Mouse (Mus musculus) hindbrain, embryonic 14.5 days (tissue): ENCODE measurements around the gene Acbd6. TPM values are rescaled to one million over a fixed set of nuclear protein-coding genes. Genes with fewer than 3 reads are reported as not detected.

Source experiments
- ATAC-seq: fragments of 200-750 bp; cut with Nextera tagmentation; 2 replicates; pipeline ENCODE4 v1.8.0; 2017; ENCODE audit warnings: moderate number of reproducible peaks, mild to moderate bottlenecking, moderate TSS enrichment, moderate library complexity; ENCODE audit not compliant: low FRiP score
- DNase-seq: peaks from one replicate; pipeline ENCODE4 v3.0.0-alpha.2; 2015; ENCODE audit warnings: low spot score
- H3K27ac ChIP-seq: fragments of 300-500 bp; sonication (generic); 2 replicates; pipeline ENCODE4 v1.5.1; 2014; ENCODE audit warnings: mild to moderate bottlenecking, moderate library complexity
- H3K27me3 ChIP-seq: fragments of 300-500 bp; sonication (generic); 2 replicates; pipeline ENCODE4 v1.6.1; 2014; ENCODE audit warnings: mild to moderate bottlenecking, low read length, mixed read lengths; ENCODE audit not compliant: control insufficient read depth, insufficient read depth
- H3K36me3 ChIP-seq: fragments of 300-500 bp; sonication (generic); replicated peaks from 2 replicates; pipeline ENCODE4 v1.6.1; 2014; ENCODE audit not compliant: control insufficient read depth, insufficient read depth
- H3K4me1 ChIP-seq: fragments of 300-500 bp; sonication (generic); replicated peaks from 2 replicates; pipeline ENCODE4 v1.6.1; 2014; ENCODE audit warnings: antibody characterized with exemption, low read length, mixed read lengths; ENCODE audit not compliant: control insufficient read depth, insufficient read depth
- H3K4me2 ChIP-seq: fragments of 300-500 bp; sonication (generic); replicated peaks from 2 replicates; pipeline ENCODE4 v1.6.1; 2014; ENCODE audit warnings: mild to moderate bottlenecking, moderate library complexity
- H3K4me3 ChIP-seq: fragments of 300-500 bp; sonication (generic); replicated peaks from 2 replicates; pipeline ENCODE4 v1.5.1; 2014; ENCODE audit warnings: mild to moderate bottlenecking, low read length
- H3K9ac ChIP-seq: fragments of 300-500 bp; sonication (generic); 2 replicates; pipeline ENCODE4 v1.6.1; 2014
- H3K9me3 ChIP-seq: fragments of 300-500 bp; sonication (generic); 2 replicates; pipeline ENCODE4 v1.6.1; 2016; ENCODE audit warnings: low read length; ENCODE audit not compliant: control insufficient read depth
- WGBS: fragments of 180-500 bp; shearing (Covaris S2); extraction: QIAGEN DNeasy Blood & Tissue Kit; methylation state at CpG from one replicate; pipeline ENCODE4 v1.1.7; 2014; 5-methylcytosine and 5-hydroxymethylcytosine counted together
- polyA plus RNA-seq: library from polyadenylated mRNA; unstranded; fragments of >200 nt; fragmentation: Nextera tagmentation; extraction: Ambion mirVana; gene quantifications from 2 replicates; pipeline ENCODE4 v1.2.1, GENCODE M21; 2014

The Acbd6 gene
- polyA plus RNA-seq = 99.5 and 103 TPM in 2 replicates

GRCm38 (mm10) chr1:155558012-155558842, at the start of gene Acbd6:
Gene Acbd6, plus strand, starts transcription at chr1:155558120.
- Histone ChIP-seq H3K4me1 (peaks cover 30% of the 10 kb centered on the region), H3K9ac (peak within 1 kb of the TSS; percentile 92), H3K27ac (peak within 1 kb of the TSS; percentile 78), H3K36me3 (no peaks in the 10 kb centered on the region), H3K4me3 (peak within 1 kb of the TSS; percentile 91), H3K9me3 (no peaks in the 10 kb centered on the region), H3K27me3 (no peaks in the 10 kb centered on the region), H3K4me2 (peak within 1 kb of the TSS; percentile 93)
- ATAC-seq = peak; percentile 88
- WGBS = 0% methylated on average over 79 of the region's 83 CpGs
- DNase-seq = peak; percentile 85

GRCm38 (mm10) chr1:155510263-155510662, 47.7 kb upstream of the Acbd6 start:
- no peak overlapping the region for H3K27ac ChIP-seq
- no peaks in the 10 kb centered on the region for H3K9me3 ChIP-seq
- H3K36me3 ChIP-seq = no peaks in the 10 kb centered on the region
- WGBS = 76% methylated on average over 10 of the region's 10 CpGs
- no peaks in the 10 kb centered on the region for H3K4me1 ChIP-seq
- DNase-seq (no peak), ATAC-seq (no peak)
- no peak overlapping the region for H3K4me3 ChIP-seq
- H3K27me3 ChIP-seq = no peaks in the 10 kb centered on the region
- H3K9ac ChIP-seq = no peak overlapping the region
- no peak overlapping the region for H3K4me2 ChIP-seq

DNA sequence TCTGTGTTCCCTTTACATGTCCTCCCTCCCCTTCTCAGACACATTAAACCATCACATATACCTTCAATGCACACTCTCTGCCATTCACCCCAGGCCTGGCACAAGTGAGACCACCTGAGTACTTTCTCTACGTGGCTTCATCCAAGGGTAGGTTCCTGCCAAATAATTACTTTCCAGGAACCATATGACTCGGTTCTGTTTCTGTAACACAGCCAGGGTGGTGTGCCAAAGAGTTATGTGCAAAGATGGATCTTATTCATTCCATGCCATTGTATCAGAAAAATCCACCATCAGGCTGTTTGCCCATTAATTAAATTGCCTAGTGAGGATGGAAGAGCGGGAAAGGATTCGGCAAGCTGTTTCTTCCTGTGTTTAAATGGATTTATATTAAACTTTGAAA, 42.1 kb upstream of the Acbd6 start:
- no peak overlapping the region for H3K4me3 ChIP-seq
- ATAC-seq = no peak
- no peak overlapping the region for H3K27ac ChIP-seq
- H3K9me3 ChIP-seq = peaks cover 12% of the 10 kb centered on the region
- H3K4me1 ChIP-seq = no peaks in the 10 kb centered on the region
- 77% methylated on average over 4 of the region's 4 CpGs for WGBS
- H3K4me2 ChIP-seq = no peak overlapping the region
- H3K27me3 ChIP-seq = no peaks in the 10 kb centered on the region
- H3K9ac ChIP-seq = no peak overlapping the region
- DNase-seq = no peak
- H3K36me3 ChIP-seq = no peaks in the 10 kb centered on the region

DNA sequence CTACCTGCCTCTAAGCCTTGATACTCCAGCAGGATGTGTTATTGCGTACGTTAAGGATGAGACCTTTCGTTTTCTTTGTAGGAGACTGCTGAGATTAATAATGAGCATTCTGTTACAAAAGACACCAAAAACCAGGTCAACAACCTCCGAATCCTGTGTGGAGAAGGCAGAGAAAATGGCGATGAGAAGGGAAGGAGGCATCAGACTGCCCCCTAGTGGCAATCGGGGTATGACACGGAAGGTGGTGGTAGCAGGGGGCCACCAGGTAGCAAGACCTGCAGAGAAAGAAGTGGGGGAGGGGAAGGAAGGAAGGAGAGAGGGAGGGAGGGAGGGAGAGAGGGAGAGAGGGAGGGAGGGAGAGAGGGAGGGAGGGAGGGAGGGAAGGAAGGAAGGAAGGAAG, 41.3 kb upstream of the Acbd6 start:
- DNase-seq = peak; percentile 70
- no peak for ATAC-seq
- Histone ChIP-seq H3K27me3 (no peaks in the 10 kb centered on the region), H3K27ac (peak overlapping the region; percentile 59; the same call in 1 of the 2 replicates), H3K9me3 (peaks cover 12% of the 10 kb centered on the region), H3K4me2 (no peak overlapping the region), H3K36me3 (no peaks in the 10 kb centered on the region), H3K4me3 (no peak overlapping the region), H3K9ac (no peak overlapping the region), H3K4me1 (no peaks in the 10 kb centered on the region)
- 35% methylated on average over 7 of the region's 7 CpGs for WGBS

DNA sequence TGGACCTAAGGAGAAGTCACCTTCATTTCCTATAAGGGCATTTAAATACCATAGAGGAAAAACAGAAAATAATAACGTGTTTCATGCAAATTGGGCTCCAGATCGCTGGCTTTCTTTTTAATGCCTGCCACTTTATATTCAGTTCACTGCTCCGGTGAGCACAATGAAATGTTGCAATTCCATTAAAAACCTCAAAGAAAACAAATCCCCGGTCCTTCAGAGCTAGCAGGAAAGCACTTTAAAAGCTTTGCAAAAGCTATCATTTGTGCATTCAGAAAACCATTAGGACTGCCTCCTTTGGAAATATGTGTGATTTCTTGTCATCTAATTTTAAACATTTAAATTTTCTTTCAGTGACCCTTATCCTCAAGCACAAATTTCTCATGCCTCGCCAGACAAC, 40.9 kb upstream of the Acbd6 start:
- WGBS = 28% methylated on average over 5 of the region's 5 CpGs
- Histone ChIP-seq H3K27ac (peak overlapping the region; percentile 64; the same call in 1 of the 2 replicates), H3K4me1 (no peaks in the 10 kb centered on the region), H3K4me2 (no peak overlapping the region), H3K9me3 (peaks cover 12% of the 10 kb centered on the region), H3K36me3 (no peaks in the 10 kb centered on the region), H3K9ac (no peak overlapping the region), H3K27me3 (no peaks in the 10 kb centered on the region), H3K4me3 (no peak overlapping the region)
- no peak for ATAC-seq
- no peak for DNase-seq

DNA sequence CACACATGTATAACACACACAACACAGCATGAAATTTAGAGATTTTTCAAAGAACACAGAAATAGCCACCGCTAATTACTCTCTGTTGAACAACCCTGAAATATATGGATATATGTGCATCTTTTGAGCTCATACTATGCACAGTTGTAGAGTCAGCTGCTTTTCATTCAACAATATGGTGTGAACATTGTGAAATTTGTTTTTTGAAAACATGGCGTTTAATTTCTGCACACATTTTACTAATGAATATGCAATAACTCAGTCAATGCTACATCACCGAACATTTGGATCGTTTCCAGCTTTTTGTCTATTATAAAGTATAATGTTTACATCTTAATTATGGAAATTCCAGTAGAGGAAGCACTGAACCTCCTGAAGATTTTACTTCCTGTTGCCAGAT, 37.6 kb upstream of the Acbd6 start:
- no peak for ATAC-seq
- WGBS = 83% methylated on average over 4 of the region's 4 CpGs
- peaks cover 12% of the 10 kb centered on the region for H3K9me3 ChIP-seq
- no peaks in the 10 kb centered on the region for H3K36me3 ChIP-seq
- H3K27ac ChIP-seq = no peak overlapping the region
- H3K4me3 ChIP-seq = no peak overlapping the region
- H3K27me3 ChIP-seq = no peaks in the 10 kb centered on the region
- no peak overlapping the region for H3K9ac ChIP-seq
- no peaks in the 10 kb centered on the region for H3K4me1 ChIP-seq
- no peak for DNase-seq
- H3K4me2 ChIP-seq = no peak overlapping the region

- WGBS = 87% methylated on average over 4 of the region's 4 CpGs
- DNase-seq = no peak
- no peak for ATAC-seq
- Histone ChIP-seq H3K9me3 (peaks cover 12% of the 10 kb centered on the region), H3K9ac (no peak overlapping the region), H3K27ac (no peak overlapping the region), H3K4me1 (peaks cover 2% of the 10 kb centered on the region; the same call in 1 of the 2 replicates), H3K27me3 (no peaks in the 10 kb centered on the region), H3K4me2 (no peak overlapping the region), H3K4me3 (no peak overlapping the region), H3K36me3 (no peaks in the 10 kb centered on the region)
These were observed 35.4 kb upstream of the Acbd6 start for GRCm38 (mm10) chr1:155522493-155522892.

DNA sequence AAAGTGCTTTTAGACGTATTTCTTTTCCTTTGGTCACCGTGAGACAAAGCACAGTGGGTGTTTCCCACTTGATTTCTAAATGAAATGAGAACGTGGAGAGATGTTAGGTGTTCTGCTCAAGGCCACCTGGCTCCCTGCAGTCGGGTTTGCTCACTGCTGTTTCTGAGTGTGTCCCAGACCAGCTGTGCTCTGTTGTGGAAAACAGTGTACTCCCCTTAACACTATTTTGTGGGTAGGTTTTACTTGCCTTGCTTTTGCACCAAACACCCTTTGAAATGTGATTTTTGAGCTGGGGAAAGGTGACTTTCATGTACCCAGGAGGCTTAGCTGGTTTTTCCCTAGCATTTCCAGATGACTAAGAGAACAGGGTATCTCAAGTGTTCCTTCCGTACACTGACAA, 31.7 kb upstream of the Acbd6 start:
- DNase-seq (no peak), ATAC-seq (no peak)
- H3K27ac ChIP-seq = no peak overlapping the region
- H3K27me3 ChIP-seq = no peaks in the 10 kb centered on the region
- H3K4me1 ChIP-seq = peaks cover 32% of the 10 kb centered on the region
- H3K36me3 ChIP-seq = no peaks in the 10 kb centered on the region
- H3K4me2 ChIP-seq = no peak overlapping the region
- 60% methylated on average over 5 of the region's 5 CpGs for whole genome bisulfite sequencing
- H3K9me3 ChIP-seq = no peaks in the 10 kb centered on the region
- no peak overlapping the region for H3K9ac ChIP-seq
- no peak overlapping the region for H3K4me3 ChIP-seq

- DNase-seq = no peak
- WGBS = 29% methylated on average over 12 of the region's 12 CpGs
- H3K4me3 ChIP-seq = no peak overlapping the region
- H3K9me3 ChIP-seq = no peaks in the 10 kb centered on the region
- H3K27me3 ChIP-seq = no peaks in the 10 kb centered on the region
- no peak overlapping the region for H3K4me2 ChIP-seq
- no peak overlapping the region for H3K27ac ChIP-seq
- no peak for ATAC-seq
- peaks cover 40% of the 10 kb centered on the region for H3K4me1 ChIP-seq
- H3K36me3 ChIP-seq = no peaks in the 10 kb centered on the region
- no peak overlapping the region for H3K9ac ChIP-seq
These were observed 30.7 kb upstream of the Acbd6 start for GRCm38 (mm10) chr1:155527027-155527786.
